ENCODE assay signal across 26 mouse cellular contexts in genomic region chr10:130527926-130528325, GRCm38 (mm10). TPM values are rescaled to one million over a fixed set of nuclear protein-coding genes. Genes with fewer than 3 reads are reported as not detected.
DNase-seq lines count a peak whose midpoint lies in the region; ATAC-seq and TF ChIP-seq lines count a peak whose summit lies in the region.
"Had no signal": no experiment of that assay in that cellular context is flagged by ENCODE, and none has a peak within 500 bp of the region (broad histone marks: within the 10 kb centered on the region; RNA-seq: fewer than 3 reads in every experiment).

No protein-coding gene starts in this region.

- ATAC-seq in limb, embryonic 14.5 days (ENCODE audit: low FRiP score, low read depth): no peak
- ATAC-seq: forebrain, embryonic 13.5 days; forebrain, postnatal 0 days; intestine, embryonic 15.5 days had no signal

- WGBS in limb, embryonic 14.5 days: 26% methylated on average over 10 of the region's 10 CpGs
- 34% methylated on average over 10 of the region's 10 CpGs for WGBS in limb, embryonic 10.5 days

- H3K9me3 ChIP-seq in limb, embryonic 14.5 days (ENCODE audit: control insufficient read depth, low read length): no peaks in the 10 kb centered on the region
- no peaks in the 10 kb centered on the region for H3K9me3 ChIP-seq in limb, embryonic 10.5 days (replicated peaks)
- H3K9me3 ChIP-seq: embryonic facial prominence, embryonic 12.5 days; forebrain, embryonic 13.5 days; G1E; heart, embryonic 15.5 days; intestine, embryonic 15.5 days had no signal

- no peak overlapping the region for H3K4me3 ChIP-seq in limb, embryonic 14.5 days (replicated peaks; ENCODE audit: low read length)
- no peak overlapping the region for H3K4me3 ChIP-seq in limb, embryonic 10.5 days
- H3K4me3 ChIP-seq: embryonic facial prominence, embryonic 12.5 days; forebrain, embryonic 13.5 days; heart, adult 2 months; heart, embryonic 15.5 days; intestine, embryonic 15.5 days had no signal

- no peaks in the 10 kb centered on the region for H3K36me3 ChIP-seq in limb, embryonic 14.5 days (ENCODE audit: control insufficient read depth, insufficient read depth, low read length)
- no peaks in the 10 kb centered on the region for H3K36me3 ChIP-seq in limb, embryonic 10.5 days
- H3K36me3 ChIP-seq: embryonic facial prominence, embryonic 12.5 days; G1E; heart, embryonic 15.5 days; intestine, embryonic 15.5 days had no signal

- no peaks in the 10 kb centered on the region for H3K4me1 ChIP-seq in limb, embryonic 14.5 days (ENCODE audit: control insufficient read depth, insufficient read depth, low read length)
- H3K4me1 ChIP-seq in limb, embryonic 10.5 days: no peaks in the 10 kb centered on the region
- H3K4me1 ChIP-seq: embryonic facial prominence, embryonic 12.5 days; forebrain, embryonic 13.5 days; heart, embryonic 15.5 days; intestine, embryonic 15.5 days had no signal

- TF ChIP-seq POLR2A in limb, embryonic 14.5 days (IDR thresholded peaks at IDR 0.05; ENCODE audit: borderline replicate concordance, extremely low read depth, insufficient read depth, insufficient read length): no peak

- H3K9ac ChIP-seq in limb, embryonic 14.5 days (ENCODE audit: low read depth, low read length, severe bottlenecking): no peak overlapping the region
- H3K9ac ChIP-seq: embryonic facial prominence, embryonic 12.5 days; forebrain, embryonic 13.5 days; forebrain, postnatal 0 days; heart, embryonic 15.5 days; hindbrain, embryonic 14.5 days; intestine, embryonic 15.5 days had no signal

- DNase-seq in limb, embryonic 14.5 days (ENCODE audit: low spot score): peak; percentile 7
- DNase-seq in limb, embryonic 10.5 days (ENCODE audit: low spot score): no peak
- peak; percentile 50 for DNase-seq in ES-CJ7 (ENCODE audit: low read depth, low spot score)
- DNase-seq in ZHBTc4 (ENCODE audit: low read depth, low spot score): peak; percentile 62
- peak; percentile 24 for DNase-seq in urinary bladder, postnatal 25 days (ENCODE audit: low spot score)
- DNase-seq in frontal cortex, postnatal 25 days (ENCODE audit: low spot score in 2 of 2): no peak
- no peak for DNase-seq in frontal cortex, postnatal 10 days (ENCODE audit: low spot score in 2 of 2)
- no peak for DNase-seq in cerebellum, postnatal 10 days
- DNase-seq: adrenal gland, adult 8-10 months; adrenal gland, postnatal 36 days; cerebellum, adult 2 months; cerebellum, postnatal 14 days; embryo, embryonic 11 days; forebrain, postnatal 0 days; gastrocnemius, postnatal 10 days; heart, adult 2 months; heart, postnatal 14 days had no signal

- no peaks in the 10 kb centered on the region for H3K27me3 ChIP-seq in limb, embryonic 14.5 days (ENCODE audit: control insufficient read depth, insufficient read depth, low read length)
- H3K27me3 ChIP-seq in limb, embryonic 10.5 days (ENCODE audit: low read depth, poor library complexity, severe bottlenecking): no peaks in the 10 kb centered on the region
- H3K27me3 ChIP-seq: embryonic facial prominence, embryonic 12.5 days; forebrain, embryonic 13.5 days; heart, embryonic 15.5 days; intestine, embryonic 15.5 days had no signal

- H3K27ac ChIP-seq in limb, embryonic 14.5 days (replicated peaks; ENCODE audit: low read depth, low read length): no peak overlapping the region
- H3K27ac ChIP-seq in limb, embryonic 10.5 days: no peak overlapping the region
- H3K27ac ChIP-seq: embryonic facial prominence, embryonic 12.5 days; forebrain, embryonic 13.5 days; heart, adult 2 months; heart, embryonic 15.5 days; hindbrain, embryonic 14.5 days; intestine, embryonic 15.5 days had no signal

- no peak overlapping the region for H3K4me2 ChIP-seq in limb, embryonic 14.5 days (replicated peaks; ENCODE audit: low read depth, low read length, severe bottlenecking)
- H3K4me2 ChIP-seq: embryonic facial prominence, embryonic 12.5 days; forebrain, embryonic 13.5 days; heart, embryonic 11.5 days; heart, embryonic 15.5 days; hindbrain, embryonic 14.5 days; intestine, embryonic 15.5 days had no signal

RNA-seq across cellular contexts. Expression of gene Vmn2r87, which starts 30.7 kb away (rescaled TPM):
- 0.30 and 0.32 TPM in 2 replicates for polyA plus RNA-seq in limb, embryonic 14.5 days (2012; rRNA removed)
- 0.07 TPM in 1 of 2 replicates, not detected in the other for polyA plus RNA-seq in limb, embryonic 14.5 days (2014; fragmentation: Nextera tagmentation; extraction: Ambion mirVana)
- polyA plus RNA-seq in limb, embryonic 10.5 days (2016; fragmentation: Nextera tagmentation; extraction: Ambion mirVana): not detected in 2 replicates
- polyA plus RNA-seq: C2C12; embryonic facial prominence, embryonic 12.5 days; forebrain, embryonic 13.5 days; G1E; gonadal fat pad, adult 2 months; heart, adult 2 months; heart, embryonic 11.5 days; heart, embryonic 15.5 days; intestine, embryonic 15.5 days had no signal

Comparison
In these comparisons a context has a peak if more than half of its experiments do, and no peak if none do; other contexts are left out.
1. DNase-seq: peak in limb, embryonic 14.5 days (single experiment), ES-CJ7 (single experiment), ZHBTc4 (single experiment) and urinary bladder, postnatal 25 days (single experiment); none in limb, embryonic 10.5 days (single experiment), frontal cortex, postnatal 25 days (0 of 2), frontal cortex, postnatal 10 days (0 of 2) and cerebellum, postnatal 10 days (0 of 2).